Mouse (Mus musculus) lung, postnatal 25 days (tissue): ENCODE measurements around the gene Phactr2.
A peak's percentile ranks its signal among the peaks of the same experiment; 100 is the strongest.

Source experiments
- DNase-seq: peaks from one replicate; pipeline ENCODE4 v3.0.0; 2022; ENCODE audit warnings: low spot score

Phactr2 gene

GRCm38 (mm10) chr10:13448283-13449045, 25.7 kb downstream of the Phactr2 start:
- DNase-seq = no peak

- peak; percentile 90 for DNase-seq
These were observed 27.4 kb downstream of the Phactr2 start for GRCm38 (mm10) chr10:13446791-13447249.

GRCm38 (mm10) chr10:13444257-13444656, 30.0 kb downstream of the Phactr2 start:
- DNase-seq = no peak

- no peak for DNase-seq
These were observed 30.6 kb downstream of the Phactr2 start for GRCm38 (mm10) chr10:13443647-13444046.

GRCm38 (mm10) chr10:13440292-13440691, 33.9 kb downstream of the Phactr2 start:
- DNase-seq = no peak

- no peak for DNase-seq
These were observed 35.9 kb downstream of the Phactr2 start for GRCm38 (mm10) chr10:13438118-13438821.

- DNase-seq = no peak
These were observed 37.2 kb downstream of the Phactr2 start for GRCm38 (mm10) chr10:13437011-13437410.

- DNase-seq = no peak
These were observed 41.2 kb downstream of the Phactr2 start for GRCm38 (mm10) chr10:13433016-13433415.

- DNase-seq = no peak
These were observed 42.3 kb downstream of the Phactr2 start for GRCm38 (mm10) chr10:13431641-13432540.

- peak; percentile 64 for DNase-seq
These were observed 44.4 kb downstream of the Phactr2 start for GRCm38 (mm10) chr10:13429766-13430165.

GRCm38 (mm10) chr10:13429240-13429639, 45.0 kb downstream of the Phactr2 start:
- no peak for DNase-seq

- no peak for DNase-seq
These were observed 45.7 kb downstream of the Phactr2 start for GRCm38 (mm10) chr10:13428536-13428935.

GRCm38 (mm10) chr10:13427599-13427998, 46.6 kb downstream of the Phactr2 start:
- DNase-seq = peak; percentile 17

- DNase-seq = no peak
These were observed 49.0 kb downstream of the Phactr2 start for GRCm38 (mm10) chr10:13425198-13425597.

GRCm38 (mm10) chr10:13424508-13424907, 49.7 kb downstream of the Phactr2 start:
- DNase-seq = no peak

- DNase-seq = no peak
These were observed 50.2 kb downstream of the Phactr2 start for GRCm38 (mm10) chr10:13424015-13424414.

GRCm38 (mm10) chr10:13422121-13422520, 52.1 kb downstream of the Phactr2 start:
- DNase-seq = no peak

- no peak for DNase-seq
These were observed 55.0 kb downstream of the Phactr2 start for GRCm38 (mm10) chr10:13419246-13419645.

GRCm38 (mm10) chr10:13415489-13416104, 58.6 kb downstream of the Phactr2 start:
- DNase-seq = no peak

- DNase-seq = peak; percentile 16
These were observed 61.8 kb downstream of the Phactr2 start for GRCm38 (mm10) chr10:13412202-13412923.

- DNase-seq = no peak
These were observed 63.2 kb downstream of the Phactr2 start for GRCm38 (mm10) chr10:13411056-13411455.
